Mouse (Mus musculus): ENCODE measurements around the gene Tdrd5. TPM values are rescaled to one million over a fixed set of nuclear protein-coding genes. Genes with fewer than 3 reads are reported as not detected.
"Not testable (repeated sequence)": the region's sequence is repeated elsewhere in the genome, so short reads cannot be mapped to it uniquely, and the experiment has no call there.

Gene Tdrd5
- total and polyA plus RNA-seq, 3 experiments, result 3.4 to 4.1 TPM; not detected in 1

- Histone ChIP-seq H3K4me3 (ENCODE audit: control insufficient read depth in 1 of 2, insufficient read depth in 1 of 2, low read depth in 2 of 2, low read length in 2 of 2) (no peak overlapping the region), H3K4me1 (ENCODE audit: control insufficient read depth in 1 of 2, insufficient read depth in 2 of 2, low read length in 2 of 2) (no peaks in the 10 kb centered on the region), H3K27me3 (ENCODE audit: control insufficient read depth in 1 of 2, insufficient read depth in 2 of 2, low read length in 2 of 2) (no peaks in the 10 kb centered on the region), H3K9me3 (replicated peaks; ENCODE audit: insufficient read depth, low read length) (no peaks in the 10 kb centered on the region), H3K9ac (ENCODE audit: control insufficient read depth, low read depth, low read length, poor library complexity, severe bottlenecking) (no peak overlapping the region), H3K36me3 (ENCODE audit: control insufficient read depth in 1 of 2, insufficient read depth in 2 of 2, low read length in 2 of 2) (no peaks in the 10 kb centered on the region), H3K27ac (ENCODE audit: control insufficient read depth, low read depth, low read length) (no peak overlapping the region), H3K79me2 (ENCODE audit: control insufficient read depth, insufficient read depth, low read length, poor library complexity) (no peaks in the 10 kb centered on the region)
- DNase-seq (ENCODE audit: low read depth, low spot score), result no peak
- TF ChIP-seq KAT2A (conservative IDR thresholded peaks at IDR 0.05; ENCODE audit: low read depth, low read length) (no peak), NRF1 (IDR thresholded peaks at IDR 0.05; ENCODE audit: insufficient read depth, low read depth, low read length, poor library complexity, severe bottlenecking) (no peak), JUND (IDR thresholded peaks at IDR 0.05; ENCODE audit: low read depth, low read length) (no peak), MAX (IDR thresholded peaks at IDR 0.05; ENCODE audit: low read length) (no peak), TCF12 (IDR thresholded peaks at IDR 0.05; ENCODE audit: low read depth, low read length) (no peak), ELF1 (IDR thresholded peaks at IDR 0.05; ENCODE audit: low read depth, low read length) (no peak), ETS1 (IDR thresholded peaks at IDR 0.05; ENCODE audit: low read depth, low read length) (no peak), RAD21 (IDR thresholded peaks at IDR 0.05; ENCODE audit: low read depth, low read length) (no peak), ZMIZ1 (IDR thresholded peaks at IDR 0.05; ENCODE audit: low read depth, low read length) (no peak), POLR2AphosphoS5 (IDR thresholded peaks at IDR 0.05; ENCODE audit: borderline replicate concordance, low read depth, low read length) (no peak), E2F4 (IDR thresholded peaks at IDR 0.05; ENCODE audit: borderline replicate concordance, low read depth, low read length) (no peak), CHD2 (IDR thresholded peaks at IDR 0.05; ENCODE audit: low read length) (no peak), MAZ (IDR thresholded peaks at IDR 0.05; ENCODE audit: low read depth, low read length) (no peak), ZC3H11A (IDR thresholded peaks at IDR 0.05; ENCODE audit: low read depth, low read length) (no peak), UBTF (IDR thresholded peaks at IDR 0.05; ENCODE audit: borderline replicate concordance, insufficient read depth, low read depth, low read length) (no peak)
These were observed 31.8 kb downstream of the Tdrd5 start for GRCm38 (mm10) chr1:156271654-156272053.

GRCm38 (mm10) chr1:156270471-156270870, 33.0 kb downstream of the Tdrd5 start:
- H3K79me2 ChIP-seq (ENCODE audit: control insufficient read depth, insufficient read depth, low read length, poor library complexity), result no peaks in the 10 kb centered on the region
- DNase-seq (ENCODE audit: low read depth, low spot score), result no peak
- no peak overlapping the region for H3K4me3 ChIP-seq (ENCODE audit: control insufficient read depth in 1 of 2, insufficient read depth in 1 of 2, low read depth in 2 of 2, low read length in 2 of 2)
- no peaks in the 10 kb centered on the region for H3K27me3 ChIP-seq (ENCODE audit: control insufficient read depth in 1 of 2, insufficient read depth in 2 of 2, low read length in 2 of 2)
- no peak overlapping the region for H3K27ac ChIP-seq (ENCODE audit: control insufficient read depth, low read depth, low read length)
- H3K9ac ChIP-seq (ENCODE audit: control insufficient read depth, low read depth, low read length, poor library complexity, severe bottlenecking), result no peak overlapping the region
- no peaks in the 10 kb centered on the region for H3K36me3 ChIP-seq (ENCODE audit: control insufficient read depth in 1 of 2, insufficient read depth in 2 of 2, low read length in 2 of 2)
- H3K4me1 ChIP-seq (ENCODE audit: control insufficient read depth in 1 of 2, insufficient read depth in 2 of 2, low read length in 2 of 2), result no peaks in the 10 kb centered on the region
- TF ChIP-seq RAD21 (IDR thresholded peaks at IDR 0.05; ENCODE audit: low read depth, low read length) (no peak), GABPA (IDR thresholded peaks at IDR 0.05; ENCODE audit: low read depth, low read length) (no peak), TBP (IDR thresholded peaks at IDR 0.05; ENCODE audit: low read depth, low read length) (no peak), MAX (IDR thresholded peaks at IDR 0.05; ENCODE audit: low read length) (no peak), CHD2 (IDR thresholded peaks at IDR 0.05; ENCODE audit: low read length) (no peak), SIN3A (IDR thresholded peaks at IDR 0.05; ENCODE audit: low read length) (no peak), ZMIZ1 (IDR thresholded peaks at IDR 0.05; ENCODE audit: low read depth, low read length) (no peak), JUND (IDR thresholded peaks at IDR 0.05; ENCODE audit: low read depth, low read length) (no peak), POLR2AphosphoS2 (IDR thresholded peaks at IDR 0.05; ENCODE audit: low read length) (no peak), MYC (IDR thresholded peaks at IDR 0.05; ENCODE audit: low read depth, low read length) (no peak), CTCF (IDR thresholded peaks at IDR 0.05 in 2 of 3, conservative IDR thresholded peaks at IDR 0.05 in 1 of 3; ENCODE audit: control insufficient read depth in 1 of 3, insufficient read depth in 1 of 3, low read depth in 2 of 3, low read length in 3 of 3, poor library complexity in 1 of 3, severe bottlenecking in 1 of 3) (no peak), NRF1 (IDR thresholded peaks at IDR 0.05; ENCODE audit: insufficient read depth, low read depth, low read length, poor library complexity, severe bottlenecking) (no peak), RCOR1 (IDR thresholded peaks at IDR 0.05; ENCODE audit: low read depth, low read length) (no peak), MYB (IDR thresholded peaks at IDR 0.05; ENCODE audit: low read depth, low read length) (no peak), NELFE (IDR thresholded peaks at IDR 0.05; ENCODE audit: low read depth, low read length) (no peak)
- H3K9me3 ChIP-seq (replicated peaks; ENCODE audit: insufficient read depth, low read length), result no peaks in the 10 kb centered on the region

GRCm38 (mm10) chr1:156268546-156268945, 34.9 kb downstream of the Tdrd5 start:
- DNase-seq (ENCODE audit: low read depth, low spot score); H3K4me1 ChIP-seq (ENCODE audit: control insufficient read depth in 1 of 2, insufficient read depth in 2 of 2, low read length in 2 of 2); H3K36me3 ChIP-seq (ENCODE audit: control insufficient read depth in 1 of 2, insufficient read depth in 2 of 2, low read length in 2 of 2); H3K9me3 ChIP-seq (replicated peaks; ENCODE audit: insufficient read depth, low read length); H3K79me2 ChIP-seq (ENCODE audit: control insufficient read depth, insufficient read depth, low read length, poor library complexity); H3K27me3 ChIP-seq (ENCODE audit: control insufficient read depth in 1 of 2, insufficient read depth in 2 of 2, low read length in 2 of 2); H3K9ac ChIP-seq (ENCODE audit: control insufficient read depth, low read depth, low read length, poor library complexity, severe bottlenecking); H3K27ac ChIP-seq (ENCODE audit: control insufficient read depth, low read depth, low read length); H3K4me3 ChIP-seq (ENCODE audit: control insufficient read depth in 1 of 2, insufficient read depth in 1 of 2, low read depth in 2 of 2, low read length in 2 of 2): not testable (repeated sequence)

Measured in MEL (cell line).